Mouse (Mus musculus): ENCODE results near the gene Ddx47. TPM values are rescaled to one million over a fixed set of nuclear protein-coding genes. Genes with fewer than 3 reads are reported as not detected.

Gene Ddx47
- polyA plus RNA-seq, 1 experiment from 2014 or later: 62.9 TPM

DNA sequence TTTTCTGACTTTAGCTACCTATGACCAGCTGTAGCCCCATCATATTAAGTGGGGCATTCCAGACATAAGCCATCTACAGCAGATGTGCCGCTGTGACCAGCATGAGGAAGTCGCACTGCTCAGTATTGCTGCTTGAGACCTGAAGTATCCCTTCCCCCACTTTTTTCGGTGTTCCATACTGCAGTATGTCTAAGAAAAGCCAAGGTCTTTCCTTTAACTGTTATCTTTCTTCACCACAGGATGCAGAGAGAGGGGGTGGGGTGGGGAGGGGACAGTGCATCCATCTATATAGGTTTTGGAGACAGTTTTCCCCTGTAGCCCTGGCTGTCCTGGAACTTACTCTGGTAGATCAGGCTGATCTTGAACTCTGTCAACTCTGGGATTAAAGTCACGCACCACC is 5.0 kb upstream of the Ddx47 start:
- Histone ChIP-seq H3K9ac (no peak overlapping the region), H3K4me1 (peaks cover 3% of the 10 kb centered on the region; the same call in 1 of the 2 replicates), H3K27me3 (replicated peaks) (no peaks in the 10 kb centered on the region), H3K4me3 (no peak overlapping the region), H3K4me2 (no peak overlapping the region), H3K9me3 (no peaks in the 10 kb centered on the region), H3K27ac (replicated peaks) (no peak overlapping the region), H3K36me3 (no peaks in the 10 kb centered on the region)
- WGBS: 71% methylated on average over 4 of the region's 4 CpGs
- no peak for ATAC-seq (ENCODE audit: extremely low read depth, insufficient number of reproducible peaks, low FRiP score, low TSS enrichment)

DNA sequence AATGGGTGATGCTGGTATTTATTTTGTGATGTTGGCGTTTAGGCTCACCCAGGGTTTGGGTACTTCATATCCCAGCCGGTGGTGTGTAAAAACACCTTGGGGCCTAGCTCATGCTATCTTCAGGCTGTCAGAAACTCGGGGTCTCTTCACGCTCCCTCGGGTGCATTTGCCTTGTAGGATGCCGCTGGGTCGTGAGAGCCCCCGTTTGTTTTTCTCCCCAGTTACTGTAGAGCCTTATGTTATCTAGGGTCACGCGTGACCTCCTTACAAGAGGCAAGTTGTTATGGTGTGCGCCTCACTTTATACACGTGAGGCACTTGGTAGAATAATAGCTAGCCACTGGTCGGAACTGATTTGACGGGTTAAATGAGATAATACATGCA is 313 bp downstream of the Ddx47 start:
- H3K4me2 ChIP-seq: peak overlapping the region; percentile 92
- under 1% methylated on average over 14 of the region's 14 CpGs for WGBS
- no peaks in the 10 kb centered on the region for H3K27me3 ChIP-seq (replicated peaks)
- H3K36me3 ChIP-seq: peaks cover 41% of the 10 kb centered on the region
- 0 out of 2 replicates have a peak overlapping the region, but pooled peaks have one; percentile 4 for H3K27ac ChIP-seq (replicated peaks)
- 0 out of 2 replicates have a peak, but pooled peaks have one; percentile 10 for ATAC-seq (ENCODE audit: extremely low read depth, insufficient number of reproducible peaks, low FRiP score, low TSS enrichment)
- no peaks in the 10 kb centered on the region for H3K9me3 ChIP-seq
- peak overlapping the region; percentile 70 for H3K4me3 ChIP-seq
- H3K4me1 ChIP-seq: peaks cover 10% of the 10 kb centered on the region
- peak overlapping the region; percentile 94 for H3K9ac ChIP-seq

DNA sequence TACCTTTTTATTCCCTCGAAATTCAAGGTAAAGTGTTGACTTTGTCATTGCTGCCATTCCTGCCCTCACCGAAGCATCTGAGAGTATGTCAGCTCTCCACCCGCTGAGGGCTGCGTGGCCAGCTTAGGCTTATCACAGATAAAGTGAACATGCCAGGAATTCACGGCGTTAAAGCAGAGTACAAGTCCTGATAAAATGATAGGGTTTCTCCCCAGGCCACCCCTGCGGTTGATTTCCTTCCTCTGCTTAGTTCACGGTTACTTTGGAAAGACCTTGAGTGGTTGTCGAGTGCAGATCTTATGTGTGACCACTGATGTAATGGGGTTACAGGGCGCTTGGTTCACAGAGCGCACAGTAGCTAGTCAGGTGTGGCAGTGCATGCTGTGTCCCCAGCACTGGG is 5.8 kb downstream of the Ddx47 start:
- 52% methylated on average over 11 of the region's 11 CpGs for WGBS
- H3K36me3 ChIP-seq: peaks cover 96% of the 10 kb centered on the region
- ATAC-seq (ENCODE audit: extremely low read depth, insufficient number of reproducible peaks, low FRiP score, low TSS enrichment): no peak
- no peaks in the 10 kb centered on the region for H3K9me3 ChIP-seq
- H3K4me1 ChIP-seq: peaks cover 7% of the 10 kb centered on the region
- H3K4me3 ChIP-seq: no peak overlapping the region
- H3K9ac ChIP-seq: no peak overlapping the region
- H3K4me2 ChIP-seq: no peak overlapping the region
- no peak overlapping the region for H3K27ac ChIP-seq (replicated peaks)
- no peaks in the 10 kb centered on the region for H3K27me3 ChIP-seq (replicated peaks)

DNA sequence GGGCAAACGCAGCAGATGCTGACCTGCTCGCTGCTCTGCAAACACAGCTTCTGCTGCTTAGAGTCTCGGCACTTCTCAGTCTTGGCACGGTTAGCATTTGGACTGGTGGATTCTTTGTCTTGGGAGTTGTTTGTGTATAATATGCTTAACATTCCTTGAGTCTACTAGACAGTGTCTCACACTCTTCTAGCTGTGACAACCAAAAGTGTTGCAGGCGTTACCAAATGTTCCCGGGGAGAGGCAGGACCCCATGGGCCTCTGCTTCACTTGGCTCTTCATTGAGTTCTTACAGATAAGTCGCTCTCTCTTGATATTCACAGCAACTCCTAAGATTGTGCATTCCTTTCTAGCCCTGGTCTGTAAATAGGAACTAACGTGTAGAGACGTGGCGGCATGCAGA is 8.2 kb downstream of the Ddx47 start:
- Histone ChIP-seq H3K4me1 (peaks cover 2% of the 10 kb centered on the region; the same call in 1 of the 2 replicates), H3K27ac (replicated peaks) (no peak overlapping the region), H3K36me3 (peaks cover 100% of the 10 kb centered on the region), H3K9ac (no peak overlapping the region), H3K27me3 (replicated peaks) (no peaks in the 10 kb centered on the region), H3K9me3 (no peaks in the 10 kb centered on the region), H3K4me2 (no peak overlapping the region), H3K4me3 (no peak overlapping the region)
- ATAC-seq (ENCODE audit: extremely low read depth, insufficient number of reproducible peaks, low FRiP score, low TSS enrichment): no peak
- whole genome bisulfite sequencing: 60% methylated on average over 10 of the region's 10 CpGs

DNA sequence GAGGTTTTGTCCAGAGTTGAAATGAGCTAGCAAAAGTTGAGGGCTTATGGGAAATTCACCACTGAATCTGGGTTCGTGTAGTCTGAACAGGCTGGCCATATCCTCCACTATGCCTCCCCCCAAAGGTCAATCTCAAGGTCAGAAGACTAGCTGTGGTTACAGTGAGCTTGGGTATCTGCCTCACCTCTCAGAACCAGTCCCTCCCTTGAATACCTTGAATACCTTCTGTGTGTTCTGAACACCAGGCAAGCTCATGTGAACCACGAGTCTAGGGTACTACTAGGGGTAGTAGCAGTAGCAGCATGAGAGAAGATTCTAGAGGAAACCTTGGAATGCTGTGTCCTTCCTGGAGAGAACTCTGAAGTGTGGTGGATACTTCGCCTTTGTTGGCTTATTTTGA is 10.2 kb downstream of the Ddx47 start:
- no peak overlapping the region for H3K27ac ChIP-seq (replicated peaks)
- H3K4me3 ChIP-seq: no peak overlapping the region
- no peaks in the 10 kb centered on the region for H3K27me3 ChIP-seq (replicated peaks)
- no peak overlapping the region for H3K4me2 ChIP-seq
- H3K36me3 ChIP-seq: peaks cover 86% of the 10 kb centered on the region
- no peak overlapping the region for H3K9ac ChIP-seq
- ATAC-seq (ENCODE audit: extremely low read depth, insufficient number of reproducible peaks, low FRiP score, low TSS enrichment): no peak
- H3K9me3 ChIP-seq: no peaks in the 10 kb centered on the region
- H3K4me1 ChIP-seq: peaks cover 13% of the 10 kb centered on the region
- WGBS: 84% methylated on average over 3 of the region's 3 CpGs

DNA sequence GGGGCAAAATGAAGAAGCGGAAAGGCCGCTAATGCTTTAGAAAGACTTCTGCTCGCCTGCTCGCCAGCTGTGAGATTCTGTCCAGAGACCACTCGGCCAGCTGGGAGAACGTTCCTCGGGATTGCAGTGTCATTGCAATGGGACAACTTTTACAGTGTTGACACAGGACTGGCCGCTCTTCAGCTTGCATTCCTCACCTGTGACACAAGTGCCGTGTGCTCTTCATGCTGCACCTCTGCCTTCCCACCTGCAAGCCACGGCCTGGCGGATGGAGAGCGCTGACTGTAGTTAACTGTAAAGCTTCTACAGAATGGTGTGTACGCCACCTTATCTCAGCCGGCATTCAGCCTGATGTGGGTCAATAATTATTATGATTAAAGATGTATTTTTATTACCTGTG is 12.0 kb downstream of the Ddx47 start:
- Histone ChIP-seq H3K4me1 (peaks cover 18% of the 10 kb centered on the region), H3K4me2 (no peak overlapping the region), H3K36me3 (peaks cover 68% of the 10 kb centered on the region), H3K27ac (replicated peaks) (no peak overlapping the region), H3K4me3 (no peak overlapping the region), H3K9ac (no peak overlapping the region), H3K27me3 (replicated peaks) (no peaks in the 10 kb centered on the region), H3K9me3 (no peaks in the 10 kb centered on the region)
- no peak for ATAC-seq (ENCODE audit: extremely low read depth, insufficient number of reproducible peaks, low FRiP score, low TSS enrichment)
- WGBS: 90% methylated on average over 14 of the region's 14 CpGs

DNA sequence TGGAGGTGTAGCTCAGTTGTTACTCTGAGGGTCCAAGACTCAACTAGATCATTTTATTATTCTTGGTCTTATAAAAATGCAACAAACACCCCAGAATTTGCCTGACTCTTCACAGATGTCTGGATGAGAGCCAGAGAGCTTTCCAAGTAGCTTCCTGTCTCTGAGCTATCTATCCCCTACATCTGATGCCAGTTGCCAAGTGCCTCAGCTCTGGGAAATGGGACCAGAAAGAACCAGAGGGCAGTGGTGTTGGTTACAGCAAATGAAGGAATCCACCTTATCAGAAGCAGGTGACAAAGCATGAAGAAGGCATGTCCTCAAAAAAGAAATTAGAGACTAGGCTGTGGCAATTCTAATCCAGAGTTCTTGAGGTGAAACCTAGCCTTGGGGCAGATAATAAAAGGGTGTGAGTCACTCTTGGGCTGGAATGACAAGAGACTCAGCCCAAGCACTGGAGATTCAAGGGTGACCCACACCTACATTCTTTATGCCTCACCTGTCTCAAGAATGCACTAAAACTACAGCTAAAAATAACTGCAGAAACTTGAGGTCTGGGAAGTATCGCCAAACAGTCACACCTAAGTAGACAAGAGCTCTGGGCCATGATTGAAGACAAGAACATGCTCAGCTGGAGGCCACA is 13.5 kb downstream of the Ddx47 start:
- H3K27ac ChIP-seq (replicated peaks): no peak overlapping the region
- no peak overlapping the region for H3K4me3 ChIP-seq
- H3K4me2 ChIP-seq: no peak overlapping the region
- no peak for ATAC-seq (ENCODE audit: extremely low read depth, insufficient number of reproducible peaks, low FRiP score, low TSS enrichment)
- no peak overlapping the region for H3K9ac ChIP-seq
- WGBS: 80% methylated on average over 1 of the region's 1 CpGs
- no peaks in the 10 kb centered on the region for H3K27me3 ChIP-seq (replicated peaks)
- peaks cover 16% of the 10 kb centered on the region for H3K4me1 ChIP-seq
- H3K36me3 ChIP-seq: peaks cover 53% of the 10 kb centered on the region
- H3K9me3 ChIP-seq: no peaks in the 10 kb centered on the region

DNA sequence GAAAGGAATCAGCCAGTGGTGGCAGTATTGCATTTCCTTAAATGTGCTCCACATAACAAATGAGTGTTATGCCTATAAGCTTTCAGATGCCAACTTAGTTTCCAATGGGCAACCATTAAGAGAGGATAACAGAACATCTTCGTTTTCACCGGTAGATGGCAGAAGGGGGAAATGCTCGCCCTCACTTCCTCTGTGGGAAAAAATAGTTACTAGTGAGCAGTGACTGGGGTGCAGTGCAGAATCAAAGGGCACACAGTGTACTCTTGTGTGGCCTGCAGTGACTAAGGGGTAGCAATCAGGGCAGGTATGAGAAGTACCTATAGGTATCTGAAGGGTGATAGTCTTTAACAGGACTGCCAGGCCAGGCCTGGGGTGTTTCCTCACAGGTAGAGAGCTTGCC is 14.8 kb downstream of the Ddx47 start:
- H3K36me3 ChIP-seq: peaks cover 40% of the 10 kb centered on the region
- no peak overlapping the region for H3K4me3 ChIP-seq
- ATAC-seq (ENCODE audit: extremely low read depth, insufficient number of reproducible peaks, low FRiP score, low TSS enrichment): no peak
- no peaks in the 10 kb centered on the region for H3K27me3 ChIP-seq (replicated peaks)
- 6% methylated on average over 3 of the region's 3 CpGs for WGBS
- 0 out of 2 replicates have a peak overlapping the region, but pooled peaks have one; percentile 2 for H3K9ac ChIP-seq
- peaks cover 16% of the 10 kb centered on the region for H3K4me1 ChIP-seq
- H3K27ac ChIP-seq (replicated peaks): no peak overlapping the region
- H3K4me2 ChIP-seq: no peak overlapping the region
- H3K9me3 ChIP-seq: no peaks in the 10 kb centered on the region

DNA sequence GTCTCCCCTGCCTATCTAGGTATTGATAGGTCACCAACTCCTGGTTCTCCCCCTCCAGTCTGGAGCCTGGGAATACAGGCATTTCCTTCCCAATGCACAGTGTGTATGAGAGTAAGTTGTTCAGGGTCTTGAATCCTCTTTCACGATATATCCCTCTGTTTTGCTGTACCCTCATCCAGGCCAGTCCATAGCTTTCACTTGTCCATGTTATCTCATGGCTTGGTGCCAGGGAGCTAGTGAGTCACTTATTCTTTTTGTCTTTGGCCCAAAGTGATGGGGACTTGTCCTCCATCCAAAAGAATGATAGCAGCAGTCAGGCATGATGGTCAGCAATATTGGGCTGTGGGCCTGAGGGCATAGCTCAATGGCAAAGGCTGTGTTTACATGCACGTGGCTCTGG is 15.3 kb downstream of the Ddx47 start:
- no peak overlapping the region for H3K27ac ChIP-seq (replicated peaks)
- H3K27me3 ChIP-seq (replicated peaks): no peaks in the 10 kb centered on the region
- peaks cover 16% of the 10 kb centered on the region for H3K4me1 ChIP-seq
- H3K4me2 ChIP-seq: no peak overlapping the region
- no peaks in the 10 kb centered on the region for H3K9me3 ChIP-seq
- peaks cover 34% of the 10 kb centered on the region for H3K36me3 ChIP-seq
- ATAC-seq (ENCODE audit: extremely low read depth, insufficient number of reproducible peaks, low FRiP score, low TSS enrichment): no peak
- WGBS: 48% methylated on average over 2 of the region's 2 CpGs
- H3K4me3 ChIP-seq: no peak overlapping the region
- no peak overlapping the region for H3K9ac ChIP-seq

DNA sequence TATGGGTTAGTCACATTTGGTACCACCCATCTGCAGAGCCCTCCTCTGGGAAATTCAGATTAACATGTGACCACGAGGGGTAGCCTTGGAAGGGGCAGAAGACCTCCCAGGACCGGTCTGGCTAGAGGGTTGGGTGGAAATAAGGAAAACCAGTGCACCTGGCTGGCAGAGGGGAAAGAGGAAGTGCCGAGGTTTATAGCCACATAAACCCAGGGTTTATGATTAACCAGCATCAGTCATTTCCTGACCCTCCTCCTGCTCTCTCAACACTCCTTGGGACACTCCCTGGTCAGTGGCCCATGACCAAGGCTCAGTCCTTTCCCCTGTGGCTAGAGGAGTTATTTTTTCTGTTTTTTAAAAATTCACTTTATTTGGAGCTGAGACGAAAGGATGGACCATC is 17.8 kb downstream of the Ddx47 start:
- WGBS: 71% methylated on average over 4 of the region's 4 CpGs
- H3K4me1 ChIP-seq: peaks cover 16% of the 10 kb centered on the region
- H3K9ac ChIP-seq: no peak overlapping the region
- no peak overlapping the region for H3K27ac ChIP-seq (replicated peaks)
- H3K4me2 ChIP-seq: no peak overlapping the region
- H3K4me3 ChIP-seq: no peak overlapping the region
- ATAC-seq (ENCODE audit: extremely low read depth, insufficient number of reproducible peaks, low FRiP score, low TSS enrichment): no peak
- H3K36me3 ChIP-seq: peaks cover 10% of the 10 kb centered on the region
- no peaks in the 10 kb centered on the region for H3K27me3 ChIP-seq (replicated peaks)
- H3K9me3 ChIP-seq: no peaks in the 10 kb centered on the region

DNA sequence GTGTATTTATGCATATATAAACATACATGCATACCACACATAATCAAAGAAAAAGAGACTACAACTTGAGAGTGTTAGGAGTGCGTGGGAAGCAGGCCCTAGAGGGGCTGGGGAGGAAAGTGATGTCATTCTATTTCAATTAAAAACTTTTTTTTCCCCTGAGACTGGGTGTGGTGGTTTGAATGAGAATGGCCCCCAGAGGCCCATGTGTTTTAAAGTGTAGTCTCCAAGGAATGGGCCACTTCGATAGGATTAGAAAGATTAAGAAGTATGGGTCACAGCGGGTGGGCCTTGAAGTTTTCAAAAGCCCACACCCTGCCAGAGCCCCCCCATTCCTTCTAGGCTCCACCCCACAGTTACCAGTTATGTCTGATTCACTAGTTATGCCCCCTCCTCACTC is 27.3 kb downstream of the Ddx47 start:
- Histone ChIP-seq H3K4me3 (no peak overlapping the region), H3K27ac (replicated peaks) (no peak overlapping the region), H3K36me3 (no peaks in the 10 kb centered on the region), H3K9me3 (0 out of 2 replicates have a peak, but pooled peaks cover 5% of the 10 kb centered on the region), H3K4me2 (no peak overlapping the region), H3K4me1 (peaks cover 14% of the 10 kb centered on the region), H3K27me3 (replicated peaks) (peaks cover 23% of the 10 kb centered on the region), H3K9ac (no peak overlapping the region)
- ATAC-seq (ENCODE audit: extremely low read depth, insufficient number of reproducible peaks, low FRiP score, low TSS enrichment): no peak
- WGBS: 61% methylated on average over 3 of the region's 3 CpGs

DNA sequence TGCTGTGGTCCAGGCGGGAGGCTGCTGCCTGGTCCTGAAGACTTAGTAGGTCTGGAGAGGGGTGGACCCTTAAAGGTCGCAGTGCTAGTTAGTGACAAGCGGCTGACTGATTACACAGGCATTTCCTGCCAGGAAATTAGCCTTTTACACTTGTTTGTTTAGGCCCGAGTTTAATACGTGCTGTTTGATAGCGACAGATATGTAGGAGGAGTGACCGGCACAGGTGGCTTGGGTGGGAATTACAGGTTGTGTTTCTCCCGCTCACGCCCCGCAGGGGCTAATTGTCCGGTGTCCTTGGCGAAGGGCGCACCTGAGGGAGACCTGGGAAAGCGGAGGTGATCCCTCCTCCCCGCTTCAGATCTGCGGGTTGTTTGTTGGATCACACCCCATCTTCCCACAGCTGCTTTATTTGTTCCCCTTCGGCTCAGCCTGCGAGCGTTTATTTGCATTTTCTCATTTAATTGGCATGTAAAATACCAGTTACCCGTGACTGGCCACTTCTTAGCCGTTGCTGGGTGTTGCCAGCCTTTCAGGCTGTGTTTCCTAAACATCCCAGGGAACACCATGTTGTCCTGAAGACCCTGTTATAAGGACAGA is 29.0 kb downstream of the Ddx47 start:
- no peaks in the 10 kb centered on the region for H3K36me3 ChIP-seq
- no peak overlapping the region for H3K9ac ChIP-seq
- no peak for ATAC-seq (ENCODE audit: extremely low read depth, insufficient number of reproducible peaks, low FRiP score, low TSS enrichment)
- H3K27me3 ChIP-seq (replicated peaks): peaks cover 23% of the 10 kb centered on the region
- H3K4me2 ChIP-seq: peak overlapping the region; percentile 60
- peaks cover 14% of the 10 kb centered on the region for H3K4me1 ChIP-seq
- 4% methylated on average over 21 of the region's 21 CpGs for WGBS
- no peak overlapping the region for H3K27ac ChIP-seq (replicated peaks)
- 0 out of 2 replicates have a peak, but pooled peaks cover 5% of the 10 kb centered on the region for H3K9me3 ChIP-seq
- H3K4me3 ChIP-seq: peak overlapping the region; percentile 33

Measured in heart, embryonic 13.5 days (tissue).